Mouse (Mus musculus) gastrocnemius, postnatal 4 days (tissue): ENCODE measurements around the gene Rnf19b. TPM values are rescaled to one million over a fixed set of nuclear protein-coding genes. Genes with fewer than 3 reads are reported as not detected.
A peak's percentile ranks its signal among the peaks of the same experiment; 100 is the strongest.

ENCODE experiments used
- DNase-seq, 2 experiments: peaks; one replicate each; pipeline ENCODE4 v3.0.0; 2021 to 2022; ENCODE audit warnings: low spot score in 2 of 2, mixed read lengths in 2 of 2
- long read RNA-seq, 2 experiments: library from polyadenylated mRNA; stranded (forward); transcript quantifications; one replicate each; pipeline ENCODE4 v2.0.0; 2021
- total RNA-seq, 2 experiments: library from RNA; stranded (reverse); gene quantifications; 2 replicates each; pipeline ENCODE4 v1.2.3; 2021

Rnf19b gene
- 10 to 100 TPM; 16.0 to 18.0 TPM for total RNA-seq
- long read RNA-seq, experiment 1, transcript Rnf19b-206 (9 exons, 2,532 nt), result major isoform, 5 of 13 reads
- long read RNA-seq, experiment 1, partial matches to known transcripts, result 1 of 13 reads
- long read RNA-seq, experiment 1, other reads (novel, unspliced or antisense), result 5 of 13 reads
- long read RNA-seq, experiment 2, transcript Rnf19b-206 (9 exons, 2,532 nt), result major isoform, 10 of 15 reads
- long read RNA-seq, experiment 2, partial matches to known transcripts, result 1 of 15 reads
- long read RNA-seq, experiment 2, other reads (novel, unspliced or antisense), result 2 of 15 reads

DNA sequence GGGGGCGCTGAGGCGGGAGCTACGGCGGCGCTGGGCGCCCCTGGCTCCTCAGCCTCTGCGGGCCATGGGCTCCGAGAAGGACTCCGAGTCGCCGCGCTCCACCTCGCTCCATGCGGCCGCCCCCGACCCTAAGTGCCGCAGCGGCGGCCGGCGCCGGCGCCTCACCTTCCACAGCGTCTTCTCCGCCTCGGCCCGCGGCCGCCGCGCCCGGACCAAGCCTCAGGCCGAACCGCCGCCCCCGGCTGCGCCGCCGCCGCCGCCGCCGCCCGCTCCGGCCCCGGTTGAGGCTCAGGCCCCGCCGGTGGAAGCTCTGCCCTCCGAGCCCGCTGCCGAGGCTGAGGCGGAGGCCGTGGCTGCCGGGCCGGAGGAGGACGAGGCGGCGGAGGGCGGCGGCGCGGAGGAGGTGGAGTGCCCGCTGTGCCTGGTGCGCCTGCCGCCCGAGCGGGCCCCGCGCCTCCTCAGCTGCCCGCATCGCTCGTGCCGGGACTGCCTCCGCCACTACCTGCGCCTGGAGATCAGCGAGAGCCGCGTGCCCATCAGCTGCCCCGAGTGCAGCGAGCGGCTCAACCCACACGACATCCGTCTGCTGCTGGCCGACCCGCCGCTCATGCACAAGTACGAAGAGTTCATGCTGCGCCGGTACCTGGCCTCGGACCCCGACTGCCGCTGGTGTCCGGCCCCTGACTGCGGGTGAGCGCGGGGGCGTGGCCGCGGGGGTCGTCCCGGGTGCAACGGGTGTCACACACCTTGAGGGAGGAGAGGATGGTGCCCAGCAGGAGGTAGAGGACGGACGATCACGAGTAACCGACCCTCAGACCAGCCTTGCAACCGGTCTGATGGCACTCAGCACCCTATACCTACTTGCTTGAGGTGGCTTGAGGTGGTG is at the start of gene Rnf19b:
Gene Rnf19b, plus strand, starts transcription at position 65 of the 886 bp plus-strand sequence.
- DNase-seq, result peak; percentile 45 to 59

DNA sequence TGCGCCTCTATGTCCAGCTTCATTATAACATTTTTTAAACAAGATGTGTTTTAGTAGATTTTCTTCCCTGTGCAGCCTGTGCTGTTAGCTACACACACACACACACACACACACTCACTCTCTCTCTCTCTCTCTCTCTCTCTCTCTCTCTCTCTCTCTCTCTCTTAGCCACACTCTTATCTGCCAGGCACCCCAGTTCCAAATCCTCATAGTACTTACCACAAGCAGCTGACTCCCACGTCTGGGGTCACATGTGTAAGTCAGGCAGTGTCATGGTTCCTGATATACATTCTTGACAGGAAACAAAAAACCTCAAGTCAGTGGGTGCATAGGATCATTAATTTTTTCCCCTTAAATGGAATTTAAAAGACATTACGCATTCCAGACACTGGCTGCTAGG is 49.4 kb upstream of the Rnf19b start:
- no peak for DNase-seq

DNA sequence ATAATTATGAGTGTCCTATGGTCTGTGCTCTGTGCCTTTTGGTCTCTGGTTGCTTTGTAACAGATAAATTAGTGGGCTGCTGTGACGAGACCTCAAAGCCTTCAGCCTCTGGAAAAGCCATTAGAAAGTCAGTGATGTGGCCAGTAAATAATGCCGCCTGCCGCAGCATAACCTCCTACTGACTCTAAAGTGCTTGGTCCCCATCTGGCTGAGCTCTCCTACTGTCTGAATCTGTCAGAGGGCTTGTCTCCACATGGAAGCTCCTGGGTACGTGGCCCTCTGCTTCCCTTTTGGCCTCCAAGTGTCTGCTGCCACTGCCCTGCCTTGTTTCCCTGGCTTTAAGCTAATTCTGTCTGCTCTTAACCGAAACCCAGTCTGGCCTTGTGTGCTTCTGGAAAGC is 48.5 kb upstream of the Rnf19b start:
- DNase-seq, result no peak

DNA sequence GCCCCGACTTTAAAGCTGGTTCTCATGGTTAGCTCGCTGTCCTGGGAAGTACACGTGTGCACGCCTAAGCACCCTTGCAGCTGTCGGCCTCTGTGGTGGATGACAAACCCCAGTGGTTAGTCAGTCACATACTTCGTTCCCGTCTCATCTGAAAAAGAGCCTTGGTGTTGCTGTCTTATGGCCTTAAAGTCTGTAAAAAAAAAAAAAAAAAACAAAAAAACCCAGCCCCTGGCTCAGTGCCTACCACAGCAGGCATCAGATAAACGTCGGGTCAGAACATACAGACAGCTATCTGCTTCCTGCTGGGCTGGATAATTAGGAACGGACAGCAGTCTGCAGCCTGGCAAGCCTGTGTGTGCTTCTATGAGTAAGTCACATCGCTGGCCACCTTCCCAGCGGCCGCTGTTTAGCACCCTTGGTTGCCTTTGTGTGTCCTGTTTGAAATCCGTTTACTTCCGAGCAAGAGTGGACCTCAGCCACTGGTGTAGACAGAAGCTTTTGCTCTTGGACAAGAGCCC is 46.4 kb upstream of the Rnf19b start:
- peak in 1 of 2 experiments; percentile 57 for DNase-seq

DNA sequence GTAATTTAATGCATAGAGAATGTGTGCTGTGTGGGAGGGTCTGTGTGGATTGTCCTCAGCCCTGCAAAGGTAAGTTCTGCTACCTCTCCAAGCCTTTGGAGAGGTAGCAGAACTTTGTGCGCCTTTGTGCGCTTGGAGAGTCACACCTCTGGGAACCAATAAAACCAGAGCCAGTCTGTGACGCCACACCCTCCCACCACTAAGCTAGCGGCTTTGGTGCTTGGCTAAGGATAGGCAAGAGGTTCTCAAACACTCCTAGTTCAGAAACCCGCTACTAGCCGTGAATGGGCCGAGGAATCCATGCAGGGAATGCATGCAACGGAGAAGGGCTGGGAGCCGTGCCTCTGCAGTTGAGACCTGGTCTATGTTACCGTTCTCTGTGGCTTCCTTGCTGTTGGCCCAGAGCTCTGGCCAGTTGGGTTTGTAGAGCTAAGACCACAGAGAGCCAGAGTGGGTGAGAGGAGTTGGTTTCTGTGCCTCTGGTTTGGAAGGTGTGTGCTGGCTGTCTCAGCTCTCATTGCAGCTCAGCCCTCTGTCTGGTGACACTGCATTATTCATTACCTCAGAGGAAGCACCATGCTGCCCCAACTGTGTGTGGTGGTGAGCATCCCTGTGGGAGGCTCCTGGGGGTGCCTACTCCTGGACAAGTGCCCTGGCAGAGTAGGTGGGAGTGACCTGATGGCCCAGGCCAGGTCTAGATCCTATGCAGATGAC is 44.8 kb upstream of the Rnf19b start:
- DNase-seq, result no peak

DNA sequence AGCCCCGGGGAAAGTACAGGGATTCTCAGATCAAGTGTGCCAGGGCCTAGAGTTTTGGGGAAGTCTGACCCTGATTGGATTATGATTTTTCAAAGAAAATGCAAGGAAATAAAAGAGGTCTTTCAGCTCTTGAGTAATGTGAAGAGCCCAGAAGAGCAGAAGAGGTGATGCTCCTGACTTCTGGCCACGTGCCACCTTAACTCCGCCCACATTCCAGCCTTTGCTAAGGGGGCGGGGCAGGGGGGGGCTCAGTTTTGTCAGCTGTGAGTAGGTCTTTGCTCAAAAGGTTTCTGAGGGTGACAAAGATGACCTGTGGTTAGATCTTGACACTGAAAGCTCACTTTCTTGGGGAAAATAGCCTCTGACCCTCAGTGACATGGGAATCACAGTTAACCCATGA is 41.7 kb upstream of the Rnf19b start:
- no peak for DNase-seq

DNA sequence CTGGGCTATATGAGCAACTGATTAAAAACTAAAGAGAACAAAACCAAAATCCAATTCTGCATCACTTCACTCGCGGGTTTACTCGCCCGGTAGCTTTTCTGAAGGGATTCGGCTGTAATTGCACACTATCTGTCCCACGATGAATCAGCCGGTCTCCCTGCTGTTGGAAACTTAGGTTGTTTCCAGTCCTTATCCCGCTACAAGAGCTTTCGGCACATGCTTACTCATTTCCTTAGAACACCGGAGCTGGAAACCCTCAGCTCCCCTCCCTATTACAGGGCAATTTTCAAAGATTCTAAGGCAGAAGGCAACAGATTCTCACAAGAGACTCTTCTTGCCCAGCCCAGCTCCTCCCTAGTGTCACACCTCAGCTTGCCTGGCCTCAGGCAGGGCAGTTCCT is 40.9 kb upstream of the Rnf19b start:
- DNase-seq, result no peak

DNA sequence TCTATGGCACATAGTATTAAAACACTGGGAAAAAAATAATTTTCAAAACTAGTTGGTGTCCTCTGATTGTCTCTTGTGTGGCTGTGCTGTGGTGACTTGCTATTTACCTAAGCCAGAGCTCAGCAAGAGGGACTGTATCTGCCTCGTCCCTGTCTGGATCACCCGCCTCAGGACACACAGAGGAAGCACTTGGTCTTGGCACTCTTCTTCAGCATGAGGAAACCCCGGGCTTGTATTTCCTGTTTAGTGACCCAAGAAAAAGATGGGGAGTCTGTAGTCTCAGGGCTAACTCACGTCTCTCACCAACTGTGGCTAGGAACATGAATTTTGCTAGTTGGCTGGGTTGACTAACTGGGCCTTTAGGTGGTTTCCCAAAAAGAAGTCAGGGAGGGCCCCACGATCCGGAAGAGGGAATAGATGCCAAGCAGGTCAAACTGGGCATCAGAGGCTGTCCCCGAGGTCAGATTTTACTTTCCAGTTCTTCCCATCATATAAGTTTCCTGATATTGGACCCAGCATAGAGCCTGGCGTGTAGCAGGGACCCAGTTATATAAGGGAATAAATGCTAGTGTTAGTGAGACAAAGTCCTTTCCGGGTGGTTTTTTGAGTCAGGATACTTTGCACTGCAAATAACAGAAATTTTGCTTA is 39.2 kb upstream of the Rnf19b start:
- no peak for DNase-seq

DNA sequence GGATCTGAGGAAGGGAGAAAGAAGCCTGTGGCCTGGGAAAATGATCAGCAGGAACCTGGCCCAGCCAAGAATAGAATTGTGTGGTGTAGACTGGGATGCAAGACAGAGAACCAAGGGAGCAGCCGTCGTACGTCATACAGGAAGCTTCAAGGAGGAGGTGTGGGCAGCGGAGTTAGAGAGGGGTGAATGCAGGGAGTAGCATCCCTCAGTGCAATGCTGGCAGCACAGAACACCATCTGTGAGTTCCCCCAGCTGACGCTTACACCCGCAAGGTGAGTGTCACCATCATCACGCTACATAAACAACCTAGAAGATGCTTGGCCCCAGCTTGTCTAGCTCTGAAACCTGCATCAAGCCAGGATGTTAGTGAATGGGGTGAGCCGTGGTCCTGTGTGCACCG is 38.3 kb upstream of the Rnf19b start:
- no peak for DNase-seq

DNA sequence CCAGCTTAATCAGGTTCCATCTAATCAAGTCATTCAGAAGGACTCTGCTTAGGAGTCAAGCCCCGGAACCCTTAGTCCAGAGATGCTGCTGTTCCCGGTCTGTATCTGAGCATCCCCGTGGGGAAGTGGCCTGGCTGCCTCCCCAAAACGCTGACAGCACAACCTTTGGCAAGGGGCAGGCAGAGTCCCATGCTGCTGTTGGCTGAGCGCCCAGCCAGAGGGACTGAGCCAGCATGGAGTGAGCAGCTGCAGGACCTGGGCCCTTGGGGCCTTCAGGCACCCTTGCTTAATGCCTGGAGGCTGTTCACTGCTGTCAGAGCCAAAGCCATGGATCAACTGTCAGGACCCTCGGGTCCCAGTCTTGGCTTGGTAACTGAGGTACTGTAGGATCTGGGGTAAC is 37.6 kb upstream of the Rnf19b start:
- DNase-seq, result peak; percentile 80 to 91

DNA sequence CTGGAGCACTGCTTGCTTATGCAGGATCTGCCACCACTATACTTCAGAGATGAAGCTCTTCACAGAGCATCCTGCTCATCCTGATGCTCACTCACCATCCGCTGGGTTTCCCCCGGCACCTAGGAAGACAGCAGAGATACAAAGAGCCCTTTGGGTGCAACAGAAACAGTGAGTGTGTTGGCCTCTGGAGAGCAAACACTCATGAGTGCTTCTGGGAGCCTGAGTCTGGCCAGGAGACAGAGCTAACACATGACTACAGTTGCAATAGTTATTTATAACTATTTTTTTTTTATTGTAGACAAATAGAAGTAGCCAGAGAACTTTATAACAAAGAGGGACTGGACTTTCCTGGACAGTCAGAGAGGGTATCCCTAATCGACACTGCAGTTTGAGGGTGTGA is 36.6 kb upstream of the Rnf19b start:
- no peak for DNase-seq

DNA sequence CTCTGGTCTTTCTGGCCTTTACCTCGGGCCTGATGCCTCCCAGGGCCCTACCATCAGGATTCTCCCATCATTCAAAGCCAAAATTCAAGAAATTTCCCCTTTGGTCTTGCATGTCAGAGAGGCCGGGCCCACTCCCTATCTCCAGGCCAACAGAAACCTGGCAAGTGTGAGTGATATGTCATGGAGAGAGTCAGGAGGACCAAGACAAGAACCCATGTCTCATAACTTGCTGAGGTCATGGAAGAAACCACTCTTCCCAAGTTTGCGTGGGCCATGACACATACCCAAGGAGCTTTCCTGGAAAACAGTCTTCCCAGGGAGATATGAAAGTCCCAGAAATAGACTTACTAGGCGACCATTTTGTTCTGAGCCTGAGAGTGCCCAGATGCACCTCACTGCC is 36.2 kb upstream of the Rnf19b start:
- DNase-seq, result no peak

DNA sequence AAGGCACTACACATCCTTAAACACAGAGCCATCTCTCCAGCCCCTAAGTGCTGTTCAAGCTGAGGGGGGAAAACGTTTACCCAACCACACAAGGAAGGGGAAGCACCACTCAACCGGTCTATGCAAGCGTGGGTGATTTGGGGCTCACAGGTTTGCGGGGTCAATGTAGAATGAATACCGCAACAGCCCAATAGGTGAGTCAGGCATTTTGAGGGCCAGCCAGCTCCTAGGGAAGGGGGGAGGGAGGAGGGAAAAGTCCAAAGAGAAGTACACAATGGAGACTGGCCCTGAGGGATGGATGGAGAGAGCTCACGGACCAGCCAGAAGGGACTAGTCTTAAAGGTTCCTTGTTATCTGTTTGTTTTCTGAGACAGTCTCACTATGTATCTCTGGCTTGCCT is 34.2 kb upstream of the Rnf19b start:
- DNase-seq, result no peak

DNA sequence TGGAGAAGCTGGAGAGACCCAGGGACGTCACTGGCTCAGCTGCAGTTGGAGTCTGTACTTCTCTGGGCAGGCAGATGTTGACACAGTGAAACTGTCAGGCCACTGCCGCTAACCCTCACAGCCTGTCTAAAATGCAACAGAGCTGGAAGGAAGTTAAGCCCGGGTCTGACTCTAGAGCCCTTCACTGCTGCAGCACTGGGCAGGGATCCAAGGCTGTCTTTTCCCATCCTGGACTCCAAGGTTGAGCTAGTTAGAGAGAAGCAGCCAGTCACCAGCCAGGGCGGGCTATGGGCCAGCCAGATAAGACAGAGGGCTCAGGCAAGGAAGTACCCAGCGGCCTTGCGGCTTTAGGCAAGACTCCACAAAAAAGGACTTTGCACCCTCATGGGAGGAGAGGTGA is 33.3 kb upstream of the Rnf19b start:
- peak in 1 of 2 experiments; percentile 42 for DNase-seq

DNA sequence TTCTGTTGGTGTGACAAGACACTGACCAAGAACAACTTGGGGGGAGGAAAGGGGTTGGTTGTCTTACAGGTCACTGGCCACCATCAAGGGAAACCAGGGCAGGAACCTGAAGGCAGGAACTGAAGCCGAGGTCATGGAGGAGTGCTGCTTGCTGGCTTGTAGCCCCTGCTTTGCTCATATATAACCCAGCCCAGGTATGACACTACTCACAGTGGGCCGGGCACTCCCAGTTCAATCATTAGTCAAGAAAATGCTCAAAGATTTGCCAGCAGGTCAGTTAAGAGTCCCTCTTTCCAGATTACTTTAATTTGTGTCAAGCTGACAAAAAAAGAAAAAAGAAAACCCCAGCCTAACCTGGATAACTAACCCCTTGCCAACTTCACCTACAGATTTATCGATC is 32.4 kb upstream of the Rnf19b start:
- DNase-seq, result no peak

DNA sequence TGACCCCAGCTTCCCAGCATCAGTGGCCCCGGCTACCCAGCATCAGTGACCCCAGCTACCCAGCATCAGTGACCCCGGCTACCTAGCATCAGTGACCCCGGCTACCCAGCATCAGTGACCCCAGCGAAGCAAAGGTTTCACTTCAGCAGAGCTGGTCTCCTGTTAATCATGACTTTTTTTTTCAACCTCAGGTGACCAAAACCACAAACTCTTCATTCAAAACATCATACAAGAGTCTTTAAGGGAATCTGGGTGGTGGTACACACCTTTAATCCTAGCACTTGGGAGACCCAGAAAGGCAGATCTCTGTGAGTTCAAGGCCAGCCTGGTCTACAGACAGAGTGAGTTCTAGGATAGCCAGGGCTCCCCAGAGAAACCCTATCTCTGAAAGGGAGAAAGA is 27.3 kb upstream of the Rnf19b start:
- DNase-seq, result no peak

DNA sequence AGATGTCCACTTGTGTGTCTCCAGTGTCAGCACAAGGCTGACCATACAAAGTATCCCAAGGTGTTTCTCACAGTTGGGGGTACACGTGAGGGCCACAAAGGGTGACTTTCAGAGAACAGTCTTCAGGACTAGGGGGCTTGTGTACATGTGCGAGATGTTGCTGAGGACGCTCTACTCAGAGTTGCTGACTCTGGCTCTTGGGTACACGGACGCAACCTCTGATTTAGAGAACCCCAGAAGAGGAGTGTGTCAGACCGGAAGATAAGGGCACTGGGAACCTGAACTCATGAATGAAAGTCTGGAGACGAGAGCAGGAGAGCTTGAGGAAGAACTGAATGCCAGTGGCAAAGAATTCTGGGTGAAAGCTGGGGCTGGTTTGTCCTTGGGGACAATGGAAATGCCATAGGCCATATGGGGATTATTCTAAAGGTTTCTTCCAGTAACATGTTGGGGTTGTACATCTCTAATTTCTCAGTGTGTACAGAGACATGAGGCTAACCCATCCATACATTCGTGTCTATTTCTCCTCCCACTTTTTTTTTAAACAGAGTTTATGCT is 26.6 kb upstream of the Rnf19b start:
- no peak for DNase-seq

DNA sequence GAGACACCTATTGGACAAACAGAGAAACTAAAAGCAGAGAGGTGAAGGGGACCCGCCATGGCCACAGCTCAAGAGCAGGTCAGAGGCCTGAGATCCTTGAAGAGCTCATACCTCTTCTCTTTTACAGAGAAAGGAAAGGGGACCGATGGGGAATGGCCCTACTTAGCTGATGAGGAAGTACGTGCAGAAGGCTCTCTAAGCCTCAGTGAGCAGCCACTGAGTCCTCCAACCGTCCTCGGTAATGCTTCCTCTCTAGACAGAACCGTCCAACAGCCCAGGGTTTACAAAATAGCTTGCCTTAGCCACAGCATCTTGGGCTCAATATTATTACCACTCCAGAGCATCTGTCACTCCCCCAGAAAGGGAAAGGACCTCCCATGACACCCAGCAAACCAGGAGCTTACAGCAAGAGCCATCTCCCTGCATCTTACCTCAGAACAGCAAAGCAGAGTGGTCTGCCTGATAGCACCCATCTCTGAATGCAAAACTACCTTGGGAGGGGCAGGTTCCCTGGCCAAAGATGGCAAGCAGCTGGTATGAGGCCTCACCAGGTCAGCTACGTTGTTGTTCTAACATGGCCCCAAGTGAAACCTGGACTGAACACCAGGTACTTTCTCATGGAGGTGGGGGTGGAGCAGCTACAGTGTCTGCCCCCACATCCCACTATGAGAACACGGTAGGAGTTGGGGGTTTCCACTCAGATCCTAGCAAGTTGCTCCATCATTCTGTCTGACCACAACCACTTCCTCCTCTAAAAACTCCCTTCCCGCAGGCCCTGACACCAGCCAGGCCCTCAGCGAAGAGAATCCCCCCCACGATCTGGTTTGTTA is 25.7 kb upstream of the Rnf19b start:
- no peak for DNase-seq

DNA sequence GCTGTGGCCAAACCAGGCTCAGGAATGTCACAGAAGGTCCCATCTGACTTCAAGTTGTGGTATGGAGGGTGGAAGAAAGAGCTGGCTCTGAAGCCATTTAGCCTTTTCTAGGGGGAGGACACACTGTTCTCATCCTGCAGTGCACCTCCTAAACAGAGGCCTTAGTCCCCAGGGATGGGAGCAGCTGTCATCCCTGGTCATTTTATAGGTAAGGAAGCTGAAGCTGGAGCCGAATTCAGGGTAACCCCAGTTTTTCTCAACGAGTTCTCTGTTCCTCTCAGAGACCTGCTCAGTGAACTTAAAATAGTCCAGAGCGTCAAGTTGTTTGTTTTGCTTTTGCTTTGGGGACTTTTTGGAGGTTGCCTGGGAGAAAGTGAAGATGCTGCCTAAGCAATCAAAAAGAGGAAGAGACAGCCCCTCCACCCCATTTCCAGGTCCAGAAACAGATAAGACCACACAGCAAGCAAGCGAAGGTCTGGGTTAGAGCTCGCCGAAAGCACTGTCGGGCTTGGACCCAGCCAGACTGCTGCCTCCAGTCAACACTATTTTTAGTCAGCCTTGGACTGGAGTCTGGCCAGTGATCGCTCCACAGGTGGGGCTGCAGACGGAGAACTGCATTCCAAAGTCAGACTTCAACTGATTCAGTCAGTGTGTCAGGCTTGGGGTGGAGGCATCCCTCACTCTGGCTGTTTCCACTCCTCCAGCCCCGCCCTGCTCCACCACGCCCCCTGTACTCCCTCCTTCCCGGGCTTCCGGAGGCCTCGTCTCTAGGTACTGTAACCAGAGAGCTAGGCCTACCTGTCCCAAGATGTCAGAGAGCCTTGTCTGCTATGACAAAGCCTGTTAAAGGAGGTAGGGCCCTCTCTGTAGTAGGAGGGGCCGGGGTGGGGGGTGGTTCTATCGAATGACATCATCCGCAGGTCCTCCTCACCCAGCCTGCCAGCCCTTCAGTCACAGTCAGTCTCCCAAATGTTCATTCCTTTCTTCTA is 24.8 kb upstream of the Rnf19b start:
- DNase-seq, result peak in 1 of 2 experiments; percentile 48
